Mouse (Mus musculus) brain, adult 2 months (tissue): ENCODE measurements around the gene Cotl1.
"Not testable (repeated sequence)": the region's sequence is repeated elsewhere in the genome, so short reads cannot be mapped to it uniquely, and the experiment has no call there.

Source experiments
- DNase-seq: peaks from one replicate; pipeline ENCODE4 v3.0.0; 2011; ENCODE audit warnings: low read depth, low spot score

Gene Cotl1

DNA sequence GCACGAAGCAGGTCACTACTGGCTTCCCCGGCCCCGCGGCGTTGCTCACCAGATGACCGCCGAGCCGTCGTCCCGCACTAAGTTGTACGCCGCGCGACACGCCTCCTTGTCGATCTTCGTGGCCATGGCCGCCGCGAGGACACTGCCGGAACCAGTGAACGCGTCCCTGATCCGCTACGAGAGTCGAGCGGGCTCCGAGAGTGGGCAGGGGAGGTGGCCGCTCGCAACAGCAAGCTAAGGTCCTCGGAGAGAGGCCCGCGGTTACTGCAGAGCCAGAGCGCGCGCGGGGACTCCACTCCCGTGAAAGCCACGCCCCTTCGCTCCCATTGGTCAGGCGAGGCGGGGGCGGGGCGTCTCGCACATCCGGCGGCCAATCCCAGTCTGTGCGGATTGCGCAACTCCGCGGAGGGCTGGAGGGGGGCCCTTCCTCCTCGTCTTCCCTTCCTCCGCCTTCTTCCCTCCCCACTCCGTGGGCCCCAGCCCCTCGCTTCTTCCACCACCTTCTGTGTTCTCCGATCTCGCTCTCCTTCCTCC, at the start of gene Cotl1:
Gene Cotl1, minus strand, starts transcription at position 270 of the 534 bp plus-strand sequence.
- peak; percentile 98 for DNase-seq

DNA sequence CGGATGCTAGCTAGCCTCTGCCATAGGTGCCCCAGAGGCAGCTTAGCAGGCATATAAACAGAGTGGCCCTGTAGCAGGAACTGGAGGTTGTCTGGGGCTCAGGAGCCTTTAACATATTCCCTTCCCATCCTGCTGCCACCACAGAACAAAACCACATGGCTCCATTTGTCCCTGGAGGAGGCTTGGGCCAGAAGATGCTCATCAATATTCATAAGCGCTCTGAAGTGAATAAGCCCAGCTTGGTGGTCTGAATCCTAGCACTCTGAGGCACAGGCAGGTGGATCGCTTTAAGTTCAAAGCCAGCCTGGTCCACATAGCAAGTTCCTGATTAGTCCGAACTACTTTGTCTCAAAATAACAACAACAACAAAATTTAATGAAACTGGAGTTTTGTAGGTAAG, 47.7 kb upstream of the Cotl1 start:
- no peak for DNase-seq

DNA sequence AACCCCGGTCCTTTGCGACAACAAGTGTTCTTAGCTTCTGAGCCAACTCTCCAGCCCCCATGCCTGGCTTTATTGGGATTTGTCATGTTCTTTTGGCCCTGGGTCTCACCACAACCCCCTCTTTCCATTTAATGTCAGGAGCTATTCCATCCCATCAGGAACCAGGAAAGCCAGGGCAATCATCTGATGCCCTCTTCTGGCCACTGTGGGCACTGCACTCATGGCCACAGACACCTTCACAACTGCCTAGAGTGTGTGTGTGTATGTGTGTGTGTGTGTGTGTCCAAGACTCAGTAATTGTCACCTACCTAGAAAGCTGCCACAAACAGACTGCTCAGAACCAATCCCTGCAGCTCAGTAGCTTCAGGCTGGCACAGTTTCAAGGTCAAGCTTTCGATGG, 46.8 kb upstream of the Cotl1 start:
- peak; percentile 27 for DNase-seq

DNA sequence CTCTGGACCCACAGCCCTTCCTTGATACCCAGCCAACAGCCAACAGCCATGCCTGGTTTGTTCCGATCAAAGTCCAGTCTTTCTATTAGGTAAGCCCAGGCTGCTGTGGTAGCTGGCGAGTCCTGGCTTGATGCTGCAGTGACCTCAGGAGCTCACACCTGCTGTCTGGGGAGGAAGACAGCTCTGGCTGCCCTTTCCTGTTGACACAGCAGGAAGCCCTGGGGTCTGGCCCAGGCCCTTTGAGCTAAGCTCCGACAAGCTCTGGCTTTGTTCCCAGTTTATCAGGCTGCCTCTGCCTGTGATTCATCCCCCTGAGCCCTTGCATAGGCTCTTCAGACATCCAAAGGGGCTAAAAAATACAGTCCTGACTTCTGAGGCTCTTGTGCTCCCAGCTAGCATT, 45.3 kb upstream of the Cotl1 start:
- peak; percentile 86 for DNase-seq

GRCm38 (mm10) chr8:119883281-119883680, 42.9 kb upstream of the Cotl1 start:
- DNase-seq = no peak

GRCm38 (mm10) chr8:119881917-119882316, 41.6 kb upstream of the Cotl1 start:
- no peak for DNase-seq

- no peak for DNase-seq
Measured at GRCm38 (mm10) chr8:119881301-119881700, 41.0 kb upstream of the Cotl1 start.

DNA sequence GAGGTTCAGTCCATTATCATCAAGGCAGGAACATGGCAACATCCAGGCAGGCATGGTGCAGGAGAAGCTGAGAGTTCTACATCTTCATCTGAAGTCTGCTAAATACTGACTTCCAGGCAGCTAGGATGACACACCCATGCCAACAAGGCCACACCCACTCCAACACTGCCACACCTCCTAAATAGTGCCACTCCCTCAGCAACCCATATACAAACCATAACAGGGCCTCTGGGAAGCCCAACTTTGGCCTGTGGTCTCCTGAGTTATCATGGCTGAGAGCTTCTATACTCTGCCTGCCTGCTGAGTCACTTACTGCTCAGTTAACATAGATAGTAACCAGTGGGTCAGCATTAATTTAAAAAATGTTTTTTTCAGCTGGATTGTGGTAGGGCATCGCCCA, 32.8 kb upstream of the Cotl1 start:
- no peak for DNase-seq

DNA sequence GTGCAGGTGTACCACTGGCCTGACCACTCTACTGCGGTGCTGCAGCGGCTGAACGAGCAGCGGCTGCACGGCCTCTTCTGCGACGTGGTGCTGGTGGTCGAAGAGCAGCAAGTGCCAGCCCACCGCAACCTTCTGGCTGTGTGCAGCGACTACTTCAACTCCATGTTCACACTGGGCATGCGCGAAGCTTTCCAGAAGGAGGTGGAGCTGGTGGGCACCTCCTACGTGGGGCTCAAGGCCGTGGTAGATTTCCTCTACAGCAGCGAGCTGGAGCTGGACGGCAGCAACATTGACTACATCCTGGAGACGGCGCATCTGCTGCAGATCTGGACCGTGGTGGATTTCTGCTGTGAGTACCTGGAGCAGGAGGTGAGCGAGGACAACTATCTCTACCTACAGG, 29.3 kb upstream of the Cotl1 start:
- DNase-seq = no peak

GRCm38 (mm10) chr8:119862749-119863148, 22.4 kb upstream of the Cotl1 start:
- DNase-seq = peak; percentile 36

- DNase-seq = no peak
Measured at GRCm38 (mm10) chr8:119862390-119862734, 22.0 kb upstream of the Cotl1 start.

GRCm38 (mm10) chr8:119861706-119862389, 21.5 kb upstream of the Cotl1 start, which contains the start of gene Klhl36:
TSS of gene Klhl36 (plus strand) at chr8:119862266.
- peak; percentile 96 for DNase-seq

DNA sequence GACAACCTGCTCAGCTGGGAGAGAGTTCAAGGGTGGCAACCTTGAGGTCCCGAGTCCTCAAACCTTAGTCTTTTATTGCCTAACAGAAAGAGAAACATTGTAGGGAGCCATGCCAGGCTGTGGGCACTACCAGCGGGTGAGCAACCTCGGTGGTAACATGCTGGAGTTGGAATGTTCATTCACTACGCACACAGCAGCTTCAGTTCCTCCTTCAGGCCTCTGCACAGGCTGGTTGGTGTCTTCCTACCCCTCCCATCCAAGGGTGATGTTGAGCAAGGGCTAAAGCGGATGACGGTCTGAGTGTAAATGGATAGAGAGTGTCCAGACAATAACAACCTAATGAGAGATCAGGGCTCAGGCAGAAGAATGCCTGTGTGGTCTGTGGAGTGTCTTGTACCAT, 17.4 kb upstream of the Cotl1 start:
- no peak for DNase-seq

- DNase-seq = peak; percentile 27
Measured at GRCm38 (mm10) chr8:119855656-119856055, 15.3 kb upstream of the Cotl1 start.

- DNase-seq = no peak
Measured at GRCm38 (mm10) chr8:119854035-119854434, 13.7 kb upstream of the Cotl1 start.

DNA sequence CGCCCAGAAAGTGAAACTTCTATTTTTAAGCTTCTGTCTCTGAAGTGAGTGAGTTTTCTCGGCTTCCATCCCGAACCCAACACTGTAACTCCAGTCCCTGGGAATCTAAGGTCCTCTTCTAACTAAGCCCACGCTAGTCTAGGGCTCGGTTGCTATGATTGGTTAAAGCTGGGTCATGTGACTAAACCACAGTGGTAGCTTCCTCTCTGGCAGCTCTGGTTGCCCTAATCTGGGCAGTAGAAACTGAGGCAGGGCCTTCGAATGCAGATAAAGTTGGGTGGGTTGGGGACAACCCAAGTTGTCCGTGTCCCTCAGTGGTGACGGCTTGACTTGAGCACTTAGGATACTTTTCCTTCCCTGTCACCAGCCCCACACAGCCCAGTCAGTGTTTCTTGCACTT, 13.2 kb upstream of the Cotl1 start:
- no peak for DNase-seq

- DNase-seq = peak; percentile 30
Measured at GRCm38 (mm10) chr8:119847232-119847922, 7.0 kb upstream of the Cotl1 start.

GRCm38 (mm10) chr8:119845741-119846140, 5.4 kb upstream of the Cotl1 start:
- DNase-seq = not testable (repeated sequence)

- DNase-seq = peak; percentile 55
Measured at GRCm38 (mm10) chr8:119844577-119844976, 4.2 kb upstream of the Cotl1 start.

DNA sequence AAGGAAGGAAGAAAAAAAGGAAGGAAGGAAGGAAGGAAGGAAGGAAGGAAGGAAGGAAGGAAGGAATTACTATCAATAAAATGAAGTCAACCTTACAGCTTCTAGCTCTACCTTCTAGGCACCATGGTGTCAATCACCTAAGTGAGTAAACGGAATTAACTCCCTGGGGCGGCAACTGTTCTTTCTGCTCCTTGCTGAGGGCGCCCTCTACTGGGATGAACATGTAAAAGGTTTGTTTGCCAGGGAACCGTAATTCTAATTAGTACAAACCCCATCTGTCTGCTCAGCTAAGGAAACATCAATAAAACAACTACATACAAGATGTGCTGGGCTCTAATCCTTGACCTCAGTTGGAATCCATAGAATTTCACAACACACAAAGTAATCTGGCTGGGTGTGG, 3.1 kb upstream of the Cotl1 start:
- peak; percentile 89 for DNase-seq

GRCm38 (mm10) chr8:119840905-119841411, 614 bp upstream of the Cotl1 start:
- DNase-seq = peak; percentile 63

DNA sequence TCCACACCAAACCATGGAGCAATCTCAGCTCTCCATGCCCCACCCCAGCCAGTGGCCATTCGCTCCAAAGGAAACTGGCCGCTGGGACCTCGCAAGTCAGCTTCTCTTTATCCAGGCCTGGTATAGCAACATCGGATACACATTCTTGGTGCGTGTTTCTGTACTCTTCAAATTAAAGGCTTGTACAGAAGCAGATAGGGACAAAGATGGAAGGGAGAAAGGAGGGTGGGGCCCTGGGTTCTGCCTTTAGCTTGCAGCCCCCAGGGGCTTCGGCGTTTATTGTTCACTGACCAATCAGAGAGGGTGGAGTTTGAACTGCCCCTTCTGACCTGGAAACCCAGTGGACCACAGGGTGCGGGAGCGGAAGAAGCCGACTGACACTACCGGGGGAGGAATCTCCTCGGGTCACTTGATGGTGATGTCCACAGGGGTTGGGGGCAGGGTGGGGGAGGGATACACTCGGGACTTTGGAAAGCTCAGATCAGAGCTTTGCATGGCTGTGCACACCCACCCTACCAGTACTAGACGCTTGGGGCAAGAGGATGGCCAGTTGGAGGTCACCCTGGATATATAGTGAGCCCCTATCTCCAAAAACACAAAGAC, 824 bp downstream of the Cotl1 start:
- no peak for DNase-seq

GRCm38 (mm10) chr8:119838983-119839340, 1.4 kb downstream of the Cotl1 start:
- no peak for DNase-seq
